Mouse (Mus musculus): Measurements from ENCODE around the gene Izumo1r. TPM values are rescaled to one million over a fixed set of nuclear protein-coding genes. Genes with fewer than 3 reads are reported as not detected.

Izumo1r gene
- polyA plus RNA-seq, 1 experiment from 2014 or later: not detected

GRCm38 (mm10) chr9:14858782-14859181 is 45.0 kb downstream of the Izumo1r start:
- Histone ChIP-seq H3K4me1 (peaks cover 11% of the 10 kb centered on the region), H3K4me3 (no peak overlapping the region), H3K27ac (replicated peaks) (no peak overlapping the region), H3K4me2 (replicated peaks) (no peak overlapping the region), H3K9me3 (no peaks in the 10 kb centered on the region), H3K9ac (replicated peaks) (no peak overlapping the region), H3K27me3 (peaks cover 28% of the 10 kb centered on the region), H3K36me3 (no peaks in the 10 kb centered on the region)
- WGBS: 86% methylated on average over 3 of the region's 3 CpGs
- no peak for ATAC-seq (replicated peaks)

- no peaks in the 10 kb centered on the region for H3K9me3 ChIP-seq
- 83% methylated on average over 7 of the region's 7 CpGs for WGBS
- ATAC-seq (replicated peaks): no peak
- H3K4me2 ChIP-seq (replicated peaks): no peak overlapping the region
- no peak overlapping the region for H3K9ac ChIP-seq (replicated peaks)
- H3K36me3 ChIP-seq: no peaks in the 10 kb centered on the region
- no peak overlapping the region for H3K4me3 ChIP-seq
- peaks cover 11% of the 10 kb centered on the region for H3K4me1 ChIP-seq
- no peak overlapping the region for H3K27ac ChIP-seq (replicated peaks)
- peaks cover 28% of the 10 kb centered on the region for H3K27me3 ChIP-seq
These were observed 45.5 kb downstream of the Izumo1r start for GRCm38 (mm10) chr9:14858170-14858706.

DNA sequence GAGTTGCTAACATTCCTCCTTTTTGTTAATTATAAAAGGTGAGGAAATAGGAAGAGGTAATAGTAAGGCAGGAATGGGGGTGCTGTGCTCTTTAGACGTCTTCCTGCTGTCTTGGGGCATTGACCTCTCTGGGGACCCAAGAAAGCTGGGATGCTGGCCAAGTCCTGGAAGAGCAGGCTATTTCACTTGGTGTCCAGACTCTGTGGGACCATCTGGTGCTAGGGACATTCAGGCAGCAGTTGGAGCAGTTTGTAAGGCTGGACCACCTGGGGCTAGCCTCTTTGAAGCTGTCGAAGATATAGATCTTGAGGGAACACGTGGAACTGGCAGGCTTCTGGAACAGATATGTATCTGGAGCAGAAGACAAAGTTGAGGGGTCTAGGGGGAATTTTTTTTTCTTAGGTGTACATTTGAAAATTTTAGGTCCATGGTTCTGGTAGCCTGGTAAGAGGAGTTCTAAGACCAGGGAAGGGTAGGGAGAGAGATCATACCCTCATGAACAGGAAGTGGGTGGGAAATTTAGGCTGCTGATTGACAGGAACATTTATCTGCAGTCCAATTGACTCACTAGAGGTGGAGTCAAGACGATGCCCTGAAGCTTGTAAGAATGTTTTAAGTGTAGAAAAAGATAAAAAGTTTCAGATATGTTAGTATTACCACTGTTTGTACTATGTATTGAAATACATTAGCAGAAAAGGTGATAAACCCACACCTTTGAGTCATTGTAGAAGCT is 46.7 kb downstream of the Izumo1r start:
- H3K27ac ChIP-seq (replicated peaks): no peak overlapping the region
- no peaks in the 10 kb centered on the region for H3K9me3 ChIP-seq
- H3K27me3 ChIP-seq: peaks cover 28% of the 10 kb centered on the region
- H3K9ac ChIP-seq (replicated peaks): no peak overlapping the region
- no peak for ATAC-seq (replicated peaks)
- 57% methylated on average over 4 of the region's 4 CpGs for WGBS
- no peak overlapping the region for H3K4me3 ChIP-seq
- H3K36me3 ChIP-seq: no peaks in the 10 kb centered on the region
- no peak overlapping the region for H3K4me2 ChIP-seq (replicated peaks)
- H3K4me1 ChIP-seq: peaks cover 11% of the 10 kb centered on the region

DNA sequence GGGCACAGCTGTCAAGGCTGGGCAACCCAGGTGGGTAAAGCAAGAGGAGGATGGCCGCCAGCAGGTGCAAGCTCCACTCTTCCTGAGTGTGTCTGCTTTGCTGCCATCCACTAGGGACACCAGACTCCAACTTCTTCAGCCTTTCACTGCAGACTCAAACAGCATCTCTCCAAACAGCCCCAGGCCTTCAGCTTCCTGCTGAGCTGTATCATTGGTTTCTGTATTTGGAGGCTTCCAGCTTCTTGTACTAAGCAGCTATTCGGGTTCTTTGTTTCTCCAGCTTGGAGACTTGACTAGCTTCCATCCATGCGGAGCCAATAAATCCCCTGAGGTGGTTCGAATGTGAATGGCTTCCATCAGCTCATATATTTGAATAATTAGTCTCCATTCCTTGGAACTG is 49.2 kb downstream of the Izumo1r start:
- Histone ChIP-seq H3K4me3 (no peak overlapping the region), H3K27ac (replicated peaks) (no peak overlapping the region), H3K4me2 (replicated peaks) (no peak overlapping the region), H3K36me3 (no peaks in the 10 kb centered on the region), H3K4me1 (0 out of 2 replicates have a peak, but pooled peaks cover under 1% of the 10 kb centered on the region), H3K9me3 (no peaks in the 10 kb centered on the region; the same call in 1 of the 2 replicates), H3K9ac (replicated peaks) (no peak overlapping the region), H3K27me3 (peaks cover 11% of the 10 kb centered on the region; the same call in 1 of the 2 replicates)
- no peak for ATAC-seq (replicated peaks)
- 60% methylated on average over 4 of the region's 4 CpGs for WGBS

DNA sequence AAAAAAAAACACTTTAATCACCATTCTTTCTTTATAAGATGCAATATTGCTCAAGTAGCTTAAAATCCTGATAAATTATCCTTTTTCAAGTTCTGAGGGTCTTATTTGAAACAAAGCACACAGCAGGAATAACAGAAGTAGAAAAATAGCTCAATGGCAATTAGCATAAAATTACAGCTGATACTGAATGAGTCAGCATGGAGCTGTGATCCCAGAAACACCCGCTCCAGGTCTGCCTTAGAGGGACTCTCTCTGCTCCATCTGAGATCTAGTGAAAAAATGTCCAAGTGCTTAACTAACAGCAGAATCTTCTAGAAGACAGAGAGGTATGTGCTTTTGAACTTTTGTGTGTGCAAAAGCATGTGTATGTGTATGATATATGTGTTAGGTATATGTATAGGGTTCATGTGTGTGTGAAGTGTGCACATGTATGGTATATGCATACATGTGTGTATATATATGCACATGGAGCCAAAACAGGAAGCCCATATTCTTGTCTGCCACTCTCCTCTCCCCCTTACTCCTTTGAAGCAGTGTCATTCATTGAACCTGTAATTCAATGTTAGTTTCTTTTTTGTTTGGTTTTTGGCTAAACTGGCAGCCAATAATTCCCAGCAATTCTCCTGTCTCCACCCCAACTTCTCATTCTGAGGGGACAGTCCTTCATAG is 55.3 kb downstream of the Izumo1r start:
- H3K27ac ChIP-seq (replicated peaks): no peak overlapping the region
- H3K4me3 ChIP-seq: no peak overlapping the region
- no peak overlapping the region for H3K9ac ChIP-seq (replicated peaks)
- ATAC-seq (replicated peaks): no peak
- no peaks in the 10 kb centered on the region for H3K4me1 ChIP-seq
- WGBS: 44% methylated on average over 1 of the region's 1 CpGs
- H3K9me3 ChIP-seq: no peaks in the 10 kb centered on the region; the same call in 1 of the 2 replicates
- H3K27me3 ChIP-seq: no peaks in the 10 kb centered on the region
- no peak overlapping the region for H3K4me2 ChIP-seq (replicated peaks)
- H3K36me3 ChIP-seq: no peaks in the 10 kb centered on the region

DNA sequence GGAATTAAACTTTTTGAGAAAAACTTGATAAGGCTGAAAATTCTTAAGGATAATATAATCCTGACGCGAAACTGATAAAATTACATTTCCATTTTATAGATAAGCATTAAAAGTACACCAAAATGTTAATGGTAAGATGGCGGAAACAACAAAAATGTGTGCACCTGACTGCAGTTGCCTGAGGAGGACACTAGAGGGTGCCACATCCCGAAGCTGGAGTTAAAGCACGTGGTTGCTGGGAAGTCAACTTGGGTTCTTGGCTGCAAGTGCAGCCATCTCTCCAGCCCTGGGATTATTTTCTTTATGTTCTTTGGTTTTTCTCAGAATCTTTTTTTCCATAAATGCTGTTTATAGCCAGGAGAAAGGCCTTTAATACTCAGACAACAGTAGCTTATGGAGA is 57.3 kb downstream of the Izumo1r start:
- H3K4me2 ChIP-seq (replicated peaks): no peak overlapping the region
- H3K4me3 ChIP-seq: no peak overlapping the region
- no peaks in the 10 kb centered on the region for H3K36me3 ChIP-seq
- no peak overlapping the region for H3K27ac ChIP-seq (replicated peaks)
- no peak for ATAC-seq (replicated peaks)
- no peaks in the 10 kb centered on the region for H3K27me3 ChIP-seq
- WGBS: 49% methylated on average over 5 of the region's 5 CpGs
- no peak overlapping the region for H3K9ac ChIP-seq (replicated peaks)
- H3K9me3 ChIP-seq: no peaks in the 10 kb centered on the region
- no peaks in the 10 kb centered on the region; the same call in 1 of the 2 replicates for H3K4me1 ChIP-seq

DNA sequence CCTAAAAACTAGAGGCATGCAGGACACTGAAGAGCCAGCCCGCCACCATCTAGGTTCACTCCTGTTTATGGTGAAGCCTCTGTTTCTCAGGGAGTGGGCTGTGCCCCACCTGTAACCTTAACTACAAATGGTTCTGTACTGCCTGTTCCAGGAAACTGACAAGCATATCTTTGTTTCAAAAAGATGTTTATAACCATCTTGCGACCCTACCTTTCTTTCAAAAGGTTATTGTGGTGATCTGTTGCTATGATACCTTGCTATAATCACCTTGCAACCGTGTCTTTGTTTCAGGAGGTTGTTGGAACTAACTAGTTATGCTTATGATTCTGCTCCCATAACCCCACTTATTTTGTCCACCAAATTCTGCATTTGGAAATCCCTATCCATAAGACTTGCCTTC is 59.8 kb downstream of the Izumo1r start:
- Histone ChIP-seq H3K4me2 (replicated peaks) (no peak overlapping the region), H3K4me1 (peaks cover 6% of the 10 kb centered on the region; the same call in 1 of the 2 replicates), H3K27ac (replicated peaks) (no peak overlapping the region), H3K36me3 (no peaks in the 10 kb centered on the region), H3K4me3 (no peak overlapping the region), H3K9me3 (no peaks in the 10 kb centered on the region), H3K9ac (replicated peaks) (no peak overlapping the region), H3K27me3 (no peaks in the 10 kb centered on the region)
- WGBS: 94% methylated on average over 3 of the region's 3 CpGs
- ATAC-seq (replicated peaks): no peak

- H3K27ac ChIP-seq (replicated peaks): no peak overlapping the region
- H3K27me3 ChIP-seq: no peaks in the 10 kb centered on the region
- H3K4me2 ChIP-seq (replicated peaks): no peak overlapping the region
- ATAC-seq (replicated peaks): no peak
- no peak overlapping the region for H3K4me3 ChIP-seq
- H3K36me3 ChIP-seq: no peaks in the 10 kb centered on the region
- WGBS: 97% methylated on average over 6 of the region's 6 CpGs
- no peak overlapping the region for H3K9ac ChIP-seq (replicated peaks)
- peaks cover 6% of the 10 kb centered on the region; the same call in 1 of the 2 replicates for H3K4me1 ChIP-seq
- H3K9me3 ChIP-seq: no peaks in the 10 kb centered on the region
These were observed 60.4 kb downstream of the Izumo1r start for GRCm38 (mm10) chr9:14843311-14843857.

GRCm38 (mm10) chr9:14841878-14842761 is 61.6 kb downstream of the Izumo1r start:
- 61% methylated on average over 10 of the region's 10 CpGs for WGBS
- no peaks in the 10 kb centered on the region for H3K9me3 ChIP-seq
- no peak overlapping the region for H3K4me3 ChIP-seq
- peaks cover 6% of the 10 kb centered on the region; the same call in 1 of the 2 replicates for H3K4me1 ChIP-seq
- no peaks in the 10 kb centered on the region for H3K36me3 ChIP-seq
- peak; percentile 66 for ATAC-seq (replicated peaks)
- H3K4me2 ChIP-seq (replicated peaks): no peak overlapping the region
- peak overlapping the region; percentile 25; the same call in 1 of the 2 replicates for H3K27ac ChIP-seq (replicated peaks)
- H3K27me3 ChIP-seq: no peaks in the 10 kb centered on the region
- H3K9ac ChIP-seq (replicated peaks): no peak overlapping the region

DNA sequence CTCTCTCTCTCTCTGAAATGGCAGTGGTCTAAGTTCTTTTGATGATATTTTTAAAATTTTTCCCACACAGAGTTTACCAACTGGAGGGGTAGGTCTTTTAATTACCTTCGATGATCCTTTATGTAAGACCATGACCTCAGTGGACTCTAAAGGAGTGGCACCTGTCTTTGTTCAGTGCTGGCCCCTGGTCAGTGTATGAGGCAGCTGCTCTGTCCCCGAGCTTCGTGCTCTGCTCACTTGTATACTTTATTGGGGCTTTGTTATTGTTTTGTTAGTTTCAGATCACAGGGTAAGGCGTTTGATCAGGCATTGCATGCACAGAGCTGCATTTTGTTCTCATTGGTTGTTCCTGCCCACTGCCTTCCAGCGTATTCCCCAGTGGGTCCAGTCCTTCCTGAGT is 63.8 kb downstream of the Izumo1r start:
- no peak overlapping the region for H3K27ac ChIP-seq (replicated peaks)
- WGBS: 72% methylated on average over 5 of the region's 5 CpGs
- H3K4me2 ChIP-seq (replicated peaks): no peak overlapping the region
- H3K9ac ChIP-seq (replicated peaks): no peak overlapping the region
- H3K4me1 ChIP-seq: peaks cover 6% of the 10 kb centered on the region; the same call in 1 of the 2 replicates
- H3K9me3 ChIP-seq: no peaks in the 10 kb centered on the region
- H3K27me3 ChIP-seq: no peaks in the 10 kb centered on the region
- no peak for ATAC-seq (replicated peaks)
- H3K36me3 ChIP-seq: 0 out of 2 replicates have a peak, but pooled peaks cover 7% of the 10 kb centered on the region
- no peak overlapping the region for H3K4me3 ChIP-seq

DNA sequence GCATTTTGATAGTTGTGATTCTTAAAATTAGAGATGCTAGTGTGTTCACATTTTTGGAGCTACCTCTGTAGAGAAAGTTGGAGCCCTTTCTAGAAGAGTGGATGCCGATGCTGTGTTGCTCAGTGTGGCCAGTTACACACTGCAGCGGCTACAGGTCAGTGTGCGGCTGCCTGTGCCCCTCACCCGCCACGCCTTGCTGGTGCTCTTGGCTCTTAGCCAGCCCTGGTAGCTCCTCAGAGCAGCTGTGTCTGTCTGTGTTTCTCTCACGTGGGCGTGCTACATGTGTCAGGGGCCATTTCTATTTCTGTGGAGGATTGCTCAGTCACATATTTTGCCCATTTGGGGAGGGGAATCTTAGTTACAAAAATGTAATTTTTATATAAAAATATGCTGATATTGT is 64.2 kb downstream of the Izumo1r start:
- H3K9ac ChIP-seq (replicated peaks): no peak overlapping the region
- WGBS: 28% methylated on average over 7 of the region's 7 CpGs

More for the DNA sequence above, 64.2 kb downstream of the Izumo1r start:
- H3K4me3 ChIP-seq: no peak overlapping the region
- H3K27me3 ChIP-seq: no peaks in the 10 kb centered on the region
- peak; percentile 49 for ATAC-seq (replicated peaks)
- H3K36me3 ChIP-seq: 0 out of 2 replicates have a peak, but pooled peaks cover 8% of the 10 kb centered on the region
- no peak overlapping the region for H3K4me2 ChIP-seq (replicated peaks)
- no peaks in the 10 kb centered on the region for H3K9me3 ChIP-seq
- no peak overlapping the region for H3K27ac ChIP-seq (replicated peaks)
- H3K4me1 ChIP-seq: peaks cover 6% of the 10 kb centered on the region; the same call in 1 of the 2 replicates

Measured in forebrain, embryonic 15.5 days (tissue).